Mouse (Mus musculus): ENCODE measurements at regions not wholly inside any gene's neighbourhood (a gene's known extent, or its start where the extent isn't known, plus 50 kb on each side); places are given as distances from the start of the nearest gene placed in this dataset.

GRCm38 (mm10) chr5:77806334-77807157, 398.7 kb upstream of the Igfbp7 start:
- TF ChIP-seq POLR2A (IDR thresholded peaks at IDR 0.05; ENCODE audit: insufficient read depth, low read length), result no peak
- TF ChIP-seq CTCF (IDR thresholded peaks at IDR 0.05; ENCODE audit: low read depth, low read length), result no peak
- no peak for TF ChIP-seq EP300 (IDR thresholded peaks at IDR 0.05; ENCODE audit: insufficient read depth, low read depth, low read length)
